Mouse (Mus musculus): ENCODE data around the gene Hoxa7. TPM values are rescaled to one million over a fixed set of nuclear protein-coding genes. Genes with fewer than 3 reads are reported as not detected.

Hoxa7 gene
- polyA plus RNA-seq, 1 experiment = 11.9 TPM

- Histone ChIP-seq H3K4me2 (ENCODE audit: low read depth) (peak overlapping the region; percentile 64), H3ac (ENCODE audit: control insufficient read depth, insufficient read length) (no peak overlapping the region), H3K27me3 (ENCODE audit: control insufficient read depth, insufficient read depth, insufficient read length) (no peaks in the 10 kb centered on the region), H3K36me3 (ENCODE audit: control insufficient read depth, insufficient read depth) (peaks cover 9% of the 10 kb centered on the region), H3K4me3 (peak overlapping the region; percentile 67), H3K79me2 (ENCODE audit: control insufficient read depth, insufficient read depth) (peaks cover 39% of the 10 kb centered on the region)
- no peak for TF ChIP-seq SRF (IDR thresholded peaks at IDR 0.05; ENCODE audit: control insufficient read depth, insufficient read length, low read depth)
- TF ChIP-seq TCF12 (IDR thresholded peaks at IDR 0.05; ENCODE audit: insufficient read depth, poor library complexity, severe bottlenecking) = no peak
- TF ChIP-seq TCF3 (IDR thresholded peaks at IDR 0.05; ENCODE audit: insufficient read length, low read depth) = no peak
- no peak for TF ChIP-seq E2F4 (IDR thresholded peaks at IDR 0.05; ENCODE audit: insufficient read depth)
- TF ChIP-seq MAX (IDR thresholded peaks at IDR 0.05; ENCODE audit: low read depth) = no peak
- TF ChIP-seq USF1 (IDR thresholded peaks at IDR 0.05; ENCODE audit: low read depth) = no peak
- no peak for TF ChIP-seq MYOG (IDR thresholded peaks at IDR 0.05; ENCODE audit: control insufficient read depth in 1 of 3, insufficient read depth in 1 of 3, insufficient read length in 2 of 3, low read depth in 2 of 3)
- TF ChIP-seq POLR2AphosphoS2 (IDR thresholded peaks at IDR 0.05; ENCODE audit: insufficient read length, low read depth) = no peak
- TF ChIP-seq POLR2A (IDR thresholded peaks at IDR 0.05; ENCODE audit: insufficient read length, low read depth) = no peak
- no peak for TF ChIP-seq REST (IDR thresholded peaks at IDR 0.05; ENCODE audit: insufficient read depth, insufficient read length)
- no peak for TF ChIP-seq MYOD1 (IDR thresholded peaks at IDR 0.05; ENCODE audit: control insufficient read depth in 1 of 3, insufficient read length in 2 of 3, low read depth in 2 of 3)
- TF ChIP-seq CEBPB (IDR thresholded peaks at IDR 0.05; ENCODE audit: insufficient read depth, poor library complexity, severe bottlenecking) = no peak
Observed at GRCm38 (mm10) chr6:52208868-52209684, 12.6 kb downstream of the Hoxa7 start.

- H3K36me3 ChIP-seq (ENCODE audit: control insufficient read depth, insufficient read depth) = peaks cover 9% of the 10 kb centered on the region
- H3K4me2 ChIP-seq (ENCODE audit: low read depth) = peak within 1 kb of the TSS; percentile 69
- H3K27me3 ChIP-seq (ENCODE audit: control insufficient read depth, insufficient read depth, insufficient read length) = no peaks in the 10 kb centered on the region
- H3K79me2 ChIP-seq (ENCODE audit: control insufficient read depth, insufficient read depth) = peaks cover 39% of the 10 kb centered on the region
- peak within 1 kb of the TSS; percentile 67 for H3K4me3 ChIP-seq
- no peak within 1 kb of the TSS for H3ac ChIP-seq (ENCODE audit: control insufficient read depth, insufficient read length)
- no peak for TF ChIP-seq MYOG (IDR thresholded peaks at IDR 0.05; ENCODE audit: control insufficient read depth in 1 of 3, insufficient read depth in 1 of 3, insufficient read length in 2 of 3, low read depth in 2 of 3)
- TF ChIP-seq TCF3 (IDR thresholded peaks at IDR 0.05; ENCODE audit: insufficient read length, low read depth) = no peak
- TF ChIP-seq MYOD1 (IDR thresholded peaks at IDR 0.05; ENCODE audit: control insufficient read depth in 1 of 3, insufficient read length in 2 of 3, low read depth in 2 of 3) = no peak
- no peak for TF ChIP-seq E2F4 (IDR thresholded peaks at IDR 0.05; ENCODE audit: insufficient read depth)
- TF ChIP-seq CEBPB (IDR thresholded peaks at IDR 0.05; ENCODE audit: insufficient read depth, poor library complexity, severe bottlenecking) = no peak
- TF ChIP-seq POLR2AphosphoS2 (IDR thresholded peaks at IDR 0.05; ENCODE audit: insufficient read length, low read depth) = no peak
- TF ChIP-seq SRF (IDR thresholded peaks at IDR 0.05; ENCODE audit: control insufficient read depth, insufficient read length, low read depth) = no peak
- no peak for TF ChIP-seq POLR2A (IDR thresholded peaks at IDR 0.05; ENCODE audit: insufficient read length, low read depth)
- no peak for TF ChIP-seq REST (IDR thresholded peaks at IDR 0.05; ENCODE audit: insufficient read depth, insufficient read length)
- TF ChIP-seq MAX (IDR thresholded peaks at IDR 0.05; ENCODE audit: low read depth) = no peak
- no peak for TF ChIP-seq USF1 (IDR thresholded peaks at IDR 0.05; ENCODE audit: low read depth)
- no peak for TF ChIP-seq TCF12 (IDR thresholded peaks at IDR 0.05; ENCODE audit: insufficient read depth, poor library complexity, severe bottlenecking)
Observed at GRCm38 (mm10) chr6:52208072-52208867, 13.4 kb downstream of the Hoxa7 start, which contains the start of gene Hoxa6. Gene Hoxa6, minus strand, starts transcription at chr6:52208722.

GRCm38 (mm10) chr6:52207684-52207976 is 14.0 kb downstream of the Hoxa7 start:
- H3K4me2 ChIP-seq (ENCODE audit: low read depth) = peak overlapping the region; percentile 69
- peaks cover 39% of the 10 kb centered on the region for H3K79me2 ChIP-seq (ENCODE audit: control insufficient read depth, insufficient read depth)
- H3K4me3 ChIP-seq = peak overlapping the region; percentile 67
- TF ChIP-seq POLR2A (IDR thresholded peaks at IDR 0.05; ENCODE audit: insufficient read length, low read depth) (no peak), MYOD1 (IDR thresholded peaks at IDR 0.05; ENCODE audit: control insufficient read depth in 1 of 3, insufficient read length in 2 of 3, low read depth in 2 of 3) (no peak), MAX (IDR thresholded peaks at IDR 0.05; ENCODE audit: low read depth) (no peak), SRF (IDR thresholded peaks at IDR 0.05; ENCODE audit: control insufficient read depth, insufficient read length, low read depth) (no peak), TCF12 (IDR thresholded peaks at IDR 0.05; ENCODE audit: insufficient read depth, poor library complexity, severe bottlenecking) (no peak), MYOG (IDR thresholded peaks at IDR 0.05; ENCODE audit: control insufficient read depth in 1 of 3, insufficient read depth in 1 of 3, insufficient read length in 2 of 3, low read depth in 2 of 3) (no peak), REST (IDR thresholded peaks at IDR 0.05; ENCODE audit: insufficient read depth, insufficient read length) (no peak), CEBPB (IDR thresholded peaks at IDR 0.05; ENCODE audit: insufficient read depth, poor library complexity, severe bottlenecking) (no peak), USF1 (IDR thresholded peaks at IDR 0.05; ENCODE audit: low read depth) (no peak), E2F4 (IDR thresholded peaks at IDR 0.05; ENCODE audit: insufficient read depth) (no peak), POLR2AphosphoS2 (IDR thresholded peaks at IDR 0.05; ENCODE audit: insufficient read length, low read depth) (no peak), TCF3 (IDR thresholded peaks at IDR 0.05; ENCODE audit: insufficient read length, low read depth) (no peak)
- no peak overlapping the region for H3ac ChIP-seq (ENCODE audit: control insufficient read depth, insufficient read length)
- peaks cover 9% of the 10 kb centered on the region for H3K36me3 ChIP-seq (ENCODE audit: control insufficient read depth, insufficient read depth)
- no peaks in the 10 kb centered on the region for H3K27me3 ChIP-seq (ENCODE audit: control insufficient read depth, insufficient read depth, insufficient read length)

Measured in myocyte (in vitro differentiated cells).